Comparison of ENCODE assay signal across 10 mouse cellular contexts in the genomic region with DNA sequence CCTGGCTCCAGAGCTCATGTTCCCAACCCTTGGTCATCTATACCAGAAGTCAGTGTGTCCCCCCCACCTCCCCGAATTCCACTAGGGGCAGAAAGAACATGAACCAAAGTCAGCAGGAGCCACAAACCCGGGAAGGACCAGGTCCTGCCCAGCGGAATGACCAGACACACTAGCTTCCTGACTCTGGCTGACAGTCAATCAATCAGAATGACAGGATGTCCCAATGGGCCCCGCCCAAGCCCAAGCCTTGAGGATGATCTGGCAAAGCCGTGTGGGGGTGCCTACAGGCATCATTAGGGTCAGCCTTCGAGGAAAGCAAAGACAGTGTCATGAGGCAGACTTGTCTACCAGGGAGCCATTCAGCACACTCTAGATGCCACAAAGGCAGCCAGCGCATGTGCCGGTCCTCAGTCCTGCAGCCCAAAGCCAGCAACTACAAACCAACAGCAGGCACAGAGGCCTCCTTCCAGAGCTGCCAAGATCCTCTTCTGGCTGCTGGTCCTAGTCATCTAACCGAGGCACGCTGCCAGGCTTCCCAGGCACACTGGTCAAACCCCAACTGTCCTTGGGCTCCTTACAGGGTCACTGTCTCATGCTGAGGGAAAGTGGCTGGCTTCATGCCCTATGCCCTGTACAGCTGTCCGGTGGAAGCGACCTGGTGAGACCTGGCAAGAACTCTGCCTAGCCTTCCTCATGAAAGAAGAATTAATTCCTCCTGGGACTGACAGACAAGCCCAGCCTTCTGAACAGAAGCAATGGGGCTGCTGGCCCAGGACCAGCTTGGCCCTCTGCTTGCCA. TPM values are rescaled to one million over a fixed set of nuclear protein-coding genes. Genes with fewer than 3 reads are reported as not detected.
DNase-seq lines count a peak whose midpoint lies in the region; ATAC-seq and TF ChIP-seq lines count a peak whose summit lies in the region.
"Had no signal": no experiment of that assay in that cellular context is flagged by ENCODE, and none has a peak within 500 bp of the region (broad histone marks: within the 10 kb centered on the region; RNA-seq: fewer than 3 reads in every experiment).

No protein-coding gene starts in this region.

- H3K27ac ChIP-seq in liver, adult 2 months (replicated peaks; ENCODE audit: insufficient read depth, low read depth, low read length), result peak overlapping the region; percentile 67
- H3K27ac ChIP-seq in hindbrain, embryonic 14.5 days, result no peak overlapping the region
- H3K27ac ChIP-seq: limb, embryonic 12.5 days had no signal

- peak; percentile 99 for DNase-seq in liver, adult 2 months (ENCODE audit: extremely low read depth, low read depth, low spot score)
- no peak for DNase-seq in liver
- DNase-seq in adrenal gland, postnatal 36 days, result peak; percentile 96 to 97
- peak; percentile 81 to 90 for DNase-seq in gastrocnemius, adult 8-10 months (ENCODE audit: low spot score in 2 of 2)
- DNase-seq in hindbrain, embryonic 14.5 days (ENCODE audit: low spot score), result peak; percentile 54
- peak; percentile 26 for DNase-seq in testis, postnatal 14 days (ENCODE audit: low spot score)
- no peak for DNase-seq in frontal cortex, adult 2 months (ENCODE audit: extremely low spot score in 1 of 2, low spot score in 1 of 2)

- H3K9ac ChIP-seq in liver, adult 2 months (ENCODE audit: low read depth, low read length), result peak overlapping the region; percentile 23; the same call in 1 of the 2 replicates
- no peak overlapping the region for H3K9ac ChIP-seq in hindbrain, embryonic 14.5 days
- H3K9ac ChIP-seq: limb, embryonic 12.5 days had no signal

- H3K27me3 ChIP-seq in liver, adult 2 months (ENCODE audit: control insufficient read depth, insufficient read depth, low read length), result no peaks in the 10 kb centered on the region
- no peaks in the 10 kb centered on the region for H3K27me3 ChIP-seq in hindbrain, embryonic 14.5 days (ENCODE audit: control insufficient read depth, insufficient read depth, low read length)
- H3K27me3 ChIP-seq: limb, embryonic 12.5 days had no signal

- H3K36me3 ChIP-seq in liver, adult 2 months (ENCODE audit: control insufficient read depth, insufficient read depth, low read length), result no peaks in the 10 kb centered on the region; the same call in 1 of the 2 replicates
- H3K36me3 ChIP-seq in hindbrain, embryonic 14.5 days (replicated peaks; ENCODE audit: control insufficient read depth, insufficient read depth), result no peaks in the 10 kb centered on the region
- H3K36me3 ChIP-seq: limb, embryonic 12.5 days had no signal

- H3K4me1 ChIP-seq in liver, adult 2 months (ENCODE audit: control insufficient read depth, insufficient read depth, low read length), result peaks cover 58% of the 10 kb centered on the region
- H3K4me1 ChIP-seq in hindbrain, embryonic 14.5 days (replicated peaks; ENCODE audit: control insufficient read depth, insufficient read depth, low read length), result peaks cover 18% of the 10 kb centered on the region

- H3K9me3 ChIP-seq in hindbrain, embryonic 14.5 days (ENCODE audit: control insufficient read depth, low read length), result no peaks in the 10 kb centered on the region
- H3K9me3 ChIP-seq: limb, embryonic 12.5 days had no signal

- peak; percentile 51 for ATAC-seq in hindbrain, embryonic 14.5 days (ENCODE audit: low FRiP score)
- no peak; the same call in 1 of the 2 replicates for ATAC-seq in frontal cortex, adult (ENCODE audit: low TSS enrichment)

- no peak for TF ChIP-seq CTCF in liver, adult 2 months (IDR thresholded peaks at IDR 0.05; ENCODE audit: low read depth, low read length)

- H3K79me2 ChIP-seq in liver, adult 2 months (ENCODE audit: control insufficient read depth, insufficient read depth, low read length), result peaks cover 39% of the 10 kb centered on the region; the same call in 1 of the 2 replicates

- 17% methylated on average over 12 of the region's 12 CpGs for WGBS in liver, adult 2 months
- 65% methylated on average over 12 of the region's 12 CpGs for WGBS in hindbrain, embryonic 14.5 days

- no peak overlapping the region for H3K4me2 ChIP-seq in hindbrain, embryonic 14.5 days (replicated peaks)
- H3K4me2 ChIP-seq: limb, embryonic 12.5 days had no signal

- H3K4me3 ChIP-seq in liver, adult 2 months (ENCODE audit: insufficient read depth, low read depth, low read length), result no peak overlapping the region
- H3K4me3 ChIP-seq in hindbrain, embryonic 14.5 days (replicated peaks; ENCODE audit: low read length), result no peak overlapping the region
- H3K4me3 ChIP-seq: erythroblast, embryonic 14.5 days; limb, embryonic 12.5 days had no signal

- TF ChIP-seq POLR2A in liver, adult 2 months (IDR thresholded peaks at IDR 0.05; ENCODE audit: extremely low read depth, insufficient read depth, low read length), result no peak

RNA-seq across cellular contexts. Expression of a gene that starts 58.7 kb away (rescaled TPM):
- total RNA-seq in liver, adult 2 months (2014; rRNA removed), result 47.5 and 70.3 TPM in 2 replicates
- polyA plus RNA-seq in liver, adult 2 months (2012; rRNA removed), result 52.9 and 56.4 TPM in 2 replicates
- total RNA-seq in adrenal gland, postnatal 36 days (2021), result 100 to 1,000 TPM; 268 to 422 TPM
- total RNA-seq in gastrocnemius, adult 8-10 months (2022), result 100 to 1,000 TPM in 2 of 4 experiments, 10 to 100 TPM in 2; 95.3 to 112 (median 98.9) TPM
- polyA plus RNA-seq in hindbrain, embryonic 14.5 days (2014; fragmentation: Nextera tagmentation; extraction: Ambion mirVana), result 69.3 and 79.1 TPM in 2 replicates
- 89.2 and 91.7 TPM in 2 replicates for polyA plus RNA-seq in frontal cortex, adult 2 months (2012; rRNA removed)

Comparison
In these comparisons a context has a peak if more than half of its experiments do, and no peak if none do; other contexts are left out.
1. DNase-seq: peak in liver, adult 2 months (single experiment), adrenal gland, postnatal 36 days (2 of 2), gastrocnemius, adult 8-10 months (2 of 2), hindbrain, embryonic 14.5 days (single experiment) and testis, postnatal 14 days (single experiment); none in liver (single experiment) and frontal cortex, adult 2 months (0 of 2).